Mouse (Mus musculus): ENCODE data around the gene 4930544D05Rik.

DNA sequence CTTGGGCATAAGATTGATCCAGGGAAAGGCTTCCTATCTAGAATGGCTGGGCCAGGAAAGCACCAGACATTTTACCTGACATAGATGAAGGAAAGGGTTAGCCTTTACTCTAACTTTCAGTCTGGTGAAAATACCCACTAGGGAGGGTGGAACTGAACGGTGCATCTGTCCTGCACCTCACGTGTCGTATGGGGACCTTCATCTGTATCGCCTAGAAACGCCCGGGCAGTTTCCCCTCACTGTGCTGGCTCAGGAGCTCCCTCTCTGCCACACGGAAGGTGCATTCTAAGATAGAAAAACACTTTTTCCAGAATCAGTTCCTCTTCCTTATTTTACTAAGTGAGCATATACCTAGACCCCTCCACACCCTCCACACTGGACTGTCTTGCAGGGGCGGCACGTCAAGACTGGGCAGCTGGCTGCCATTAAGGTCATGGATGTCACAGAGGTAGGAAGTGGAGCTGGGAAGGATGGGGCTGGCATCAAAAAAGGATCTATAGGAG is 17.1 kb upstream of the 4930544D05Rik start:
- TF ChIP-seq CTCF (IDR thresholded peaks at IDR 0.05; ENCODE audit: low read depth) (no peak), EP300 (optimal IDR thresholded peaks at IDR 0.05) (no peak)

All from stomach, postnatal 0 days (tissue).